Mouse (Mus musculus): ENCODE results near the gene Atp6v0d1.
A peak's percentile ranks its signal among the peaks of the same experiment; 100 is the strongest.
"Not testable (repeated sequence)": the region's sequence is repeated elsewhere in the genome, so short reads cannot be mapped to it uniquely, and the experiment has no call there.

Atp6v0d1 gene

DNA sequence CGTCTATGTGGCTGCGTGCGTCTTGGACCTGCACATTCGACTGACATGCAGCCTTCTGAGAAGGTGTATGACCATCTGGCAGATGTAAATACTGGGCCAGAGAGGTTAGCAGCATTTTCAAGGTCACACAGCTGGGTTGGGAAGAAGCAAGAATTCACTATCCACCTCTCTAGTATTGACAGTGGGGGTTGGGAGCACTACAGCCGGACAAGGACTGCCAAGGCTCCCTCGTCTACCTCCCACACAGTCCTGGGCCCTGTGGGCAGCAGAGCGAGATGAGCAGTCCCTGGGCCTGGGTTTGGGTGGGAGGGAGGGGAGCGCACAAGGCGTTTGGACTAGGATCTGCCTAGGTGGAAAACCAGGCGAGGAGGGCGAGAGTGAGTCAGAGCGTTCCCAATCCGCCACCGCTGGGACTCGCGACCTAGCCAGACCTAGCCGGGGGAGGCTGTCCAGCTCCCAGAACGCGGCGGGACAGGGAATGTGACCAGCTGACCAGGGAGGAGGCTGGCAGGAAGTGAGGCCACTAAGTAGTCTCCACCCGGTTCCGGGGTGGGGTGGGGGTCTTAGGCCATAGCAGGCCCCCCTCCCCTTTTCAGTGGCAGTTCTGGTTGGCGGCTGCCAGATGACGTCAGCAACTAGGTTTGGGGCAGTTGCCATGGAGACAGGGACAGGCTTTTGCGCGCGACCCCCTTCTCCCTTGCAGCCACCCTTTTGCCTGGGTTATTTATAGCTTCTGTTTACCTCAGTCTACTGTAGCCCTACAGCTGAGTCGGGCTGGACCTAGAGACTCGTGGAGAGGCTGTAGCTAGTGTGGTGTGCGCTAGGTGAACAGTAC, 40.6 kb upstream of the Atp6v0d1 start:
- no peak for TF ChIP-seq POU5F1 (IDR thresholded peaks at IDR 0.05; ENCODE audit: borderline replicate concordance, low read length)
- no peak for TF ChIP-seq NANOG (IDR thresholded peaks at IDR 0.05; ENCODE audit: borderline replicate concordance, low read length)
- TF ChIP-seq CTCF (conservative IDR thresholded peaks at IDR 0.05; ENCODE audit: low read length), result no peak
- Histone ChIP-seq H3K4me3 (replicated peaks; ENCODE audit: low read length) (peak overlapping the region; percentile 84), H3K27me3 (ENCODE audit: insufficient read depth, low read length) (peaks cover 25% of the 10 kb centered on the region), H3K9me3 (ENCODE audit: low read length) (no peaks in the 10 kb centered on the region), H3K4me1 (replicated peaks; ENCODE audit: low read depth, low read length) (peaks cover 55% of the 10 kb centered on the region), H3K36me3 (ENCODE audit: insufficient read depth, low read length) (no peaks in the 10 kb centered on the region)

DNA sequence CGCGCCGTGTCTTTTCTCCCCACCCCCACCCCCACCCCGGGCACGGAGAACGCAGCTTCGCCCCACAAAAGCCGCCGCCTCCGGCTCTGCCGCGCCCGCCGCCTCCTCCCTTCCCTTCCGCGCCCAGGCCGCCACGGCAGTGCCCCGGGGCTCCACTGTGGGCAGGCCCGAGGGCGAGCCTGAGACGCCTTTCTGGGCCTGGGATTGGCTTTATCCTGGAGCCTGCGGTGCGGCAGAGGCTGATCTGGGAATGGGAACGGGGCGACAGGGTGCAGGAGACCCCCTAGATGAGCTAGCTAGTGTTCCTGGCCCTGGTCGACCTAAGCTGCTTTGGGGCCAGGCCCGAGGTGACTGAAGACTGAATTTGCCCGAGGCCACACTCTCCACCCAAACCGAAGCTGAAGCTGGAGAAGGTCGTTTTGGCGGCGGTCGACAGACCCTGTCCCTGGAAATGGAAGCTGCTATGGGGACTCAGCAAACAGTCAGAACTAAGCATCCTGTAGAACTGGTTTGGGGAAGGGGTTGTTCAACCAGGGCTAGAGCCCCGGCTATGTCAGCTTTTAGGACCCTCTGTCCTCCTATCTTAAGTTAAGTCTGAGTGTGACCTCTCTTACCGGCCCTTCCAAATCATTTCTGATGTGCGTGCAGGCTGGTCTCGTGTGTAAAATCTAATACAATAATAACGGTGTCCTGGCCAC, 39.8 kb upstream of the Atp6v0d1 start:
- no peak for TF ChIP-seq NANOG (IDR thresholded peaks at IDR 0.05; ENCODE audit: borderline replicate concordance, low read length)
- no peak for TF ChIP-seq POU5F1 (IDR thresholded peaks at IDR 0.05; ENCODE audit: borderline replicate concordance, low read length)
- no peak for TF ChIP-seq CTCF (conservative IDR thresholded peaks at IDR 0.05; ENCODE audit: low read length)
- Histone ChIP-seq H3K36me3 (ENCODE audit: insufficient read depth, low read length) (no peaks in the 10 kb centered on the region), H3K9me3 (ENCODE audit: low read length) (no peaks in the 10 kb centered on the region), H3K4me3 (replicated peaks; ENCODE audit: low read length) (peak overlapping the region; percentile 84), H3K27me3 (ENCODE audit: insufficient read depth, low read length) (peaks cover 23% of the 10 kb centered on the region), H3K4me1 (replicated peaks; ENCODE audit: low read depth, low read length) (peaks cover 55% of the 10 kb centered on the region)

DNA sequence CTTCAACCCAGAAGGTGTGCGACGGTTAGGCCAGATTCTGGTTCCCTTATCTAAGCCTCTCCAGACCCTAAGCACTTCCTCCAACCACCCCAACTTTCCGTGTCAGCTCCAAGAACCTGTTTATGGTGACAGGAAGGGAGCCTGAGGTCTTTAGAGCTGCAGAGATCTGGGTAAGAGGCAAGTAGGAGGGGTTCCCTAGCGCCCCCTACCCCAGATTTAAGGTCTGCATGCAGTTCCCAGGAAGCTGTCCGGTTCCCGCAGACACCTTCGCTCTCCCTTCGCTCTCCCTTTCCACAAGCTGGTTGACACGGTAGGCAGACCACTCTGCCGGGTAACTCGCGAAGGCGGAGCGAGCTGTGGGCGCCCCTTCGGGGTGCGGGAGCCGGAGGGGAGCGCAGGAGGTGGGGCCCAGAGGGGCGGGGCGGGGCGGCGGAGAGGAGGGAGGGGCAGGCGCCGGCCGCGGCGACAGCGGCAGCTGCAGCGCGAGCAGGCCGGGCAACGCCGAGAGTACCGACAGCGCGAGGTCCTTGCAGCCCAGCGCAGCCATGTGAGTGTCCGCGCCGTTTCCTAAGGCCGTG, 39.0 kb upstream of the Atp6v0d1 start, which contains the start of gene Ripor1:
Gene Ripor1, plus strand, starts transcription at position 452 of the 578 bp plus-strand sequence.
- Histone ChIP-seq H3K9me3 (ENCODE audit: low read length) (no peaks in the 10 kb centered on the region), H3K4me1 (replicated peaks; ENCODE audit: low read depth, low read length) (peaks cover 55% of the 10 kb centered on the region), H3K36me3 (ENCODE audit: insufficient read depth, low read length) (no peaks in the 10 kb centered on the region), H3K4me3 (replicated peaks; ENCODE audit: low read length) (peak within 1 kb of the TSS; percentile 84), H3K27me3 (ENCODE audit: insufficient read depth, low read length) (peaks cover 22% of the 10 kb centered on the region)
- TF ChIP-seq POU5F1 (IDR thresholded peaks at IDR 0.05; ENCODE audit: borderline replicate concordance, low read length) (no peak), CTCF (conservative IDR thresholded peaks at IDR 0.05; ENCODE audit: low read length) (peak; percentile 65), NANOG (IDR thresholded peaks at IDR 0.05; ENCODE audit: borderline replicate concordance, low read length) (no peak)

DNA sequence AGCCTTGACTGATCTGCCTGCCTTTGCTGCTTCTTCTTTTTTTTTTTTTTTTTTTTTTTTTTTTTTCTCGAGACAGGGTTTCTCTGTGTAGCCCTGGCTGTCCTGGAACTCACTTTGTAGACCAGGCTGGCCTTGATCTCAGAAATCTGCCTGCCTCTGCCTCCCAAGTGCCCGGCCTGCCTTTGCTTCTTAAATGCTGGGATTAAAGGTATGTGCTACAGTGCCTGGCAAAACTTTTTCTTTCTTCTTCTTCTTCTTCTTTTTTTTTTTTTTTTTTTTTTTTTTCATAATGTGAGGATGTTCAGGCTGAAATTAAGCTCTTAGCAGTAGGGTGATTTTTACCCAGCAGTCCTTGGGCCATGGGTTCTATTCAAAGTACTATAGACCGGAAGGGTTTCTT, 36.7 kb upstream of the Atp6v0d1 start:
- H3K9me3 ChIP-seq (ENCODE audit: low read length); H3K36me3 ChIP-seq (ENCODE audit: insufficient read depth, low read length); H3K4me3 ChIP-seq (replicated peaks; ENCODE audit: low read length): not testable (repeated sequence)
- Histone ChIP-seq H3K4me1 (replicated peaks; ENCODE audit: low read depth, low read length) (peaks cover 42% of the 10 kb centered on the region), H3K27me3 (ENCODE audit: insufficient read depth, low read length) (peaks cover 22% of the 10 kb centered on the region)

DNA sequence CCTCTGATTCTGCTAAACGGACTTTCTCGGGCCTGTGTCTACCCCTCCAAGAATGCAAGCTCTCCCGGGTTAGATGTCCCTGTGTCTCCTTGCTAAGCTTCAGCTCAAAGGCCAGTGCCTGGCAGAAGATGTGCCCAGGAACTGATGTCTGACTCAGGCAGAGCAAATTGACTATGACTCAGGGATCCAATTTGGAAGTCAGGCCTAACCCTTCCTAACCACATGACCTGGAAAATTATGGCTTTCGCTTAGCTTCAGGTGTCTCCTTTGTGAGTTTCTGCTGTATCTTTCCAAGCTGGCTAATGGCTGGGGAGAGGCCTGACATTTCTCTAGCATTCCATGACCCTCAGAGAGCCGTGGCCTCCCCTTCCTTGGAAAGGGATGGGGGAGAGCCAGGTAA, 35.5 kb upstream of the Atp6v0d1 start:
- TF ChIP-seq NANOG (IDR thresholded peaks at IDR 0.05; ENCODE audit: borderline replicate concordance, low read length) (no peak), POU5F1 (IDR thresholded peaks at IDR 0.05; ENCODE audit: borderline replicate concordance, low read length) (no peak), CTCF (conservative IDR thresholded peaks at IDR 0.05; ENCODE audit: low read length) (no peak)
- Histone ChIP-seq H3K36me3 (ENCODE audit: insufficient read depth, low read length) (no peaks in the 10 kb centered on the region), H3K4me1 (replicated peaks; ENCODE audit: low read depth, low read length) (peaks cover 42% of the 10 kb centered on the region), H3K4me3 (replicated peaks; ENCODE audit: low read length) (no peak overlapping the region), H3K27me3 (ENCODE audit: insufficient read depth, low read length) (peaks cover 22% of the 10 kb centered on the region), H3K9me3 (ENCODE audit: low read length) (no peaks in the 10 kb centered on the region)

DNA sequence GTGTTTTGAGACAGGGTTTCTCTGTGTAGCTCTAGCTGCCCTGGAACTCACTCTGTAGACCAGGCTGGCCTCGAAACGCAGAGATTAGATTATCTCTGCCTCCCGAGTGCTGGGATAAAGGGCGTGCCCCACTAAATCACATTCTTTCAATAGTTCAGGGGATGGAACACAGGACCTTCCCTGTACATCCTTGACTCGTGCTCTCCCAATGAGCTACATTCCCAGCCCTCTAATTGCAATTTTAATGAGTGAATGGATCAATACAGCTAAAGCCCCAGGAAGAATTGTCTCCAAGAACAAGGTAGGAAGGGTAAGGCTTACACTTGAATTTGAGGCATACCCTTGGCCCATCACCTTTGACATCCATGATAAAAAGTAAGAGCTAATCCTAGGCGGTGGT, 32.9 kb upstream of the Atp6v0d1 start:
- no peak overlapping the region for H3K4me3 ChIP-seq (replicated peaks; ENCODE audit: low read length)
- H3K36me3 ChIP-seq (ENCODE audit: insufficient read depth, low read length), result no peaks in the 10 kb centered on the region
- H3K4me1 ChIP-seq (replicated peaks; ENCODE audit: low read depth, low read length), result peaks cover 41% of the 10 kb centered on the region
- TF ChIP-seq CTCF (conservative IDR thresholded peaks at IDR 0.05; ENCODE audit: low read length) (no peak), NANOG (IDR thresholded peaks at IDR 0.05; ENCODE audit: borderline replicate concordance, low read length) (no peak), POU5F1 (IDR thresholded peaks at IDR 0.05; ENCODE audit: borderline replicate concordance, low read length) (no peak)
- no peaks in the 10 kb centered on the region for H3K9me3 ChIP-seq (ENCODE audit: low read length)
- H3K27me3 ChIP-seq (ENCODE audit: insufficient read depth, low read length), result peaks cover 33% of the 10 kb centered on the region

DNA sequence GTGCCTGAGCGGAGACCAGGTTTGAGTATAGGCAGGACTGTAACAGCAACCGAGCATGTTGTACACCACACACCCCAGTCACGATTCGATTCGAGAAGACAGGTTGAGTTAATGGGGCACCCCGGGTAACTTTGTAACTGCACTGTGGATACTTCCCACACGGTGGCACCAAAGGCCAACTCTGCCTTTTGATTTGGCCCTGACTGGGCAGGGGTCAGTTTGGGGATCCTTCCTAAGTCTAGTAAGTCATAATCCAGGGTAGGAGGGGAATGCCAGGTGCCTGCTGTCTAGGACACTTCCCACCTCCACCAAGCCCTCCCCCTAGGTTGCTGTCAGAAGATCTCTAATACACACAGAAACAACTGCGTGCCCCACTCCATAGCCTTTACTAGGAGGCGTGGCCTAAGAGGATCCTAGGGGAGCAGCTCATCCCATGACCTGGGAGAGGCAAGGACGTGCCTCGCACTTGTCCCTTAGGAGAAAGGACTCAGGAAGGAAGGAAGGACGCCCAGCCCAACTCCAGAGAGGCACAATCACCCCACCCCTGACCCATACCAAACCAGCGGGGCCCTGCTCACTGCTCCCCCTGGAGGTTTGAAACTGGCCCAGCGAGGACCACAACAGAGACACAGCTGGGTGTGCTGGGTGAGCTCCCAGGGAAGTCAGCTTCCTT, 30.7 kb upstream of the Atp6v0d1 start:
- no peaks in the 10 kb centered on the region for H3K36me3 ChIP-seq (ENCODE audit: insufficient read depth, low read length)

More for the DNA sequence above, 30.7 kb upstream of the Atp6v0d1 start:
- TF ChIP-seq CTCF (conservative IDR thresholded peaks at IDR 0.05; ENCODE audit: low read length) (peak; percentile 60), POU5F1 (IDR thresholded peaks at IDR 0.05; ENCODE audit: borderline replicate concordance, low read length) (no peak), NANOG (IDR thresholded peaks at IDR 0.05; ENCODE audit: borderline replicate concordance, low read length) (no peak)
- peaks cover 29% of the 10 kb centered on the region for H3K27me3 ChIP-seq (ENCODE audit: insufficient read depth, low read length)
- no peaks in the 10 kb centered on the region for H3K9me3 ChIP-seq (ENCODE audit: low read length)
- H3K4me1 ChIP-seq (replicated peaks; ENCODE audit: low read depth, low read length), result peaks cover 32% of the 10 kb centered on the region
- peak overlapping the region; percentile 32; the same call in 1 of the 2 replicates for H3K4me3 ChIP-seq (replicated peaks; ENCODE audit: low read length)
